Mouse (Mus musculus) bone marrow macrophage, adult 2 months (primary cell): ENCODE results near the gene Insrr. TPM values are rescaled to one million over a fixed set of nuclear protein-coding genes. Genes with fewer than 3 reads are reported as not detected.

Source experiments
- H3K27ac ChIP-seq: 2 replicates; pipeline ENCODE4 v1.5.1; 2012; ENCODE audit warnings: low read depth, low read length; ENCODE audit not compliant: insufficient read depth
- H3K4me1 ChIP-seq: 2 replicates; pipeline ENCODE4 v1.6.1; 2012; ENCODE audit warnings: low read length; ENCODE audit not compliant: control insufficient read depth, insufficient read depth
- H3K4me3 ChIP-seq: 2 replicates; pipeline ENCODE4 v1.5.1; 2012; ENCODE audit warnings: mild to moderate bottlenecking, low read length, moderate library complexity; ENCODE audit not compliant: insufficient read depth
- CTCF ChIP-seq: IDR thresholded peaks from 2 replicates; pipeline ENCODE4 v1.5.1; 2012; ENCODE audit warnings: low read depth, mild to moderate bottlenecking, low read length, moderate library complexity
- POLR2A ChIP-seq: IDR thresholded peaks from 2 replicates; pipeline ENCODE4 v1.6.1; 2012; ENCODE audit warnings: mild to moderate bottlenecking, low read depth, low read length, borderline replicate concordance
- polyA plus RNA-seq: library from polyadenylated mRNA; stranded (reverse); fragments of >200 nt; gene quantifications from 2 replicates; pipeline ENCODE4 v1.2.4, GENCODE M21; 2012; ENCODE audit not compliant: missing spikeins, insufficient read depth, insufficient read length

Insrr gene
- polyA plus RNA-seq, result not detected in 2 replicates

DNA sequence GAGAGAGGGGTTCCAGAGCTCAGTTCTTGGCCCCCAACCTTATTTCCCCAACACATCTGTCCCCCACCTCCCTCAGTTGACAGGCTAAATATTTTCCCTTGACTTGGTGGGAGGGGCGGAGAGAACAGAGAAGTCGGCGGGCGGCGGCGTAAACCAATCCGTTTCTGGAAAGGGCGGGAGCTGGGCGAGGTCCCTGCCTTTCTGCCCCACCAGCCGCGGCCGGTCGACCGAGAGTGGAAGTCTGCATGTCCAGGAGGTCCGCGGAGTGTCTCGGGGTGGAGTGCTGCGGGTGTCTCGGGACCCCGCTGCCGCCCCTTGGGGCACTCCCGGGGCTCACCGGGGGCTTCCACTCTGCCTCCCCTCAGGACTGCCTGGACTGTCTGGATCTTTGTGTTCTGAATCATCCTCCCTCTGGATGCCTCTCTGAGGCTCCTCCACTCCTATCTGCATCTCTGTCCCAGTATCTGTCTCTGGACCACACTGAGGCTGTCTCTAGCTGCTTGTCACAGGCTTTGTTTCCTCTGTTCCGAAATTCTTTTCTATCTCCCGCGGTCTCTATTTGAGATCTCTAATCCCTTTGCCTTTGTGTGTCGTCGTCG is at the start of gene Insrr:
TSS of gene Insrr (plus strand) at position 216 of the 599 bp plus-strand sequence.
- no peaks in the 10 kb centered on the region for H3K4me1 ChIP-seq
- H3K27ac ChIP-seq, result no peak within 1 kb of the TSS
- TF ChIP-seq CTCF (no peak), POLR2A (no peak)
- H3K4me3 ChIP-seq, result peak within 1 kb of the TSS; percentile 3; the same call in 1 of the 2 replicates

DNA sequence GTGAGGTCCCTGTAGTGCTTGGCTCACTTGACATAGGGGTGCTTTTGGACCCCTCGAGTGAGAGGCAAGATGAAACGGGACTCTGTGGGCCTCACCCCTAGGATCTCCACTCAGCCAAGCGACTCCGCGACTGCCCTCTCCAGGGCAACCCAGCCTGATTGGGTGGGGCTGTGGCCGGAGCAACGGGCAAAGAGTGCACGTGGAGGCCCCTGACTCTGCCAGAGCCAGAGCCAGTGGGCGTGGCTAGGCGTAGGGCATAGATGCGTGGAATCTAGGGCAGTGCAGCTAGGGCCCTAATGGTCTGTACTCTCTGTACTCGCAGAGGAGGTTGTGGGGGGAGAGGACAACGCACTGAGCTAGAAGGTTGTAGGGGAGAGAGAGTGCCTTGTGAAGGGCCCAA is 48.3 kb upstream of the Insrr start, which contains the start of gene Lrrc71:
TSS of gene Lrrc71 (minus strand) at position 195 of the 400 bp plus-strand sequence.
- no peak within 1 kb of the TSS for H3K4me3 ChIP-seq
- no peaks in the 10 kb centered on the region for H3K4me1 ChIP-seq
- TF ChIP-seq CTCF (no peak), POLR2A (no peak)
- no peak within 1 kb of the TSS for H3K27ac ChIP-seq

DNA sequence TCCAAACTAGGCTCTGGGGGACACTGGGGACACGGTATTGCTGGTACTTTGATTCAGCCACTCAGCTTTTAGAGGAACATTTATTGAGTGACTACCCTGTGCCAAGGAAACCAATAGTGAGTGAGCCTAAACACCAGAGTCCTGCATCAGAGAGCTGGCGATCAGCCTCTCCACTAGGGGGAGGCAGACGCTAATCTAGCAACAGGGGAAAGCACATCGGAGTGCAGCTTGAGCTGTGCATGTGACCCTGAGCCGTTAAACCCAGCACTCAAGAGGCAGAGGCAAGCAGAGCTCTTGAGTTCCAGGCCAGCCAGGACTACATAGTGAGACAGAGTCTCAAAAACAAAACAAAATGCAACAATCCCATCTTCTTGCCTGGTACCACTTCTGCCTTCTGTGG is 47.7 kb upstream of the Insrr start:
- Histone ChIP-seq H3K4me3 (no peak overlapping the region), H3K27ac (no peak overlapping the region), H3K4me1 (no peaks in the 10 kb centered on the region)
- TF ChIP-seq POLR2A, result no peak
- peak; percentile 27; the same call in 1 of the 2 replicates for TF ChIP-seq CTCF

DNA sequence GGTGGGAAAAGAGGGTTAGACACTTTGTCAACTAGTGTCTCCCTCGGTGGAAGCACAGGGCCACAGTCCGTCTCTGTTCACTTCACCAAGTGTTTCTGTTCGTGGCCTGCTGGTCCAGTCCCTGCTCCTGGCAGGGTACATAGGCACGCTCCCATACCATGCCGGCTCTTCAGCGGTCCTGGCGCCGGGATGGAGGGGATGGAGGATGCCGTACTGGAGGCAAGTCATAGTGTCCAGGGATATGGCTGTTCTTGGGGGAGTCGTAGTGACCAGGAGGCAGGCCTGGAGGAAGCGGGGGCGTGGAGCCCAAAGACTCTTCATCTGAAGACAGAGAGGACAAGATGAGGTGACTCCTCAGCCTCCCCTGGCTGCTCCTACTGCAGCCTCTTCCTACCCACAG is 46.8 kb upstream of the Insrr start:
- Histone ChIP-seq H3K4me3 (no peak overlapping the region), H3K4me1 (no peaks in the 10 kb centered on the region), H3K27ac (no peak overlapping the region)
- TF ChIP-seq CTCF (no peak), POLR2A (no peak)

DNA sequence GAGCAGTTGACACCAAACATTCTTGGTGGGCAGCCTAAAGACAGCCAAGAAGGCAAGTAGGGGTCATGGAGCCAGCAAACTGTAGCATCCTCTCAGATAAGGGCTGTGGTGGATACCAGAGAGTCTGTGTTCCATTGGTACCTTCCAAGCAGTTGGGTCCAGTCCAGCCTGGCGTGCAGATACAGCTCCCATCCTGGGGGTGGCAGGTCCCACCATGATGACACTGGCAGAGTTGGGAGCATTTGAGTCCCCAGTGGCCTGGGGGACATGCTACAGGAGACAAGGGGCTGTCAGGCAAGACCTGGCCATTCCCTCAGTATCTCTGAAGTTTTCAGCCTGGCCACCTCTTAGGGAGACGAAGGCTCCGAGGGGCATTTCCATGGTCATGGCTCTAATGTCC is 44.2 kb upstream of the Insrr start:
- TF ChIP-seq POLR2A (no peak), CTCF (no peak)
- Histone ChIP-seq H3K27ac (no peak overlapping the region), H3K4me3 (no peak overlapping the region), H3K4me1 (no peaks in the 10 kb centered on the region)

DNA sequence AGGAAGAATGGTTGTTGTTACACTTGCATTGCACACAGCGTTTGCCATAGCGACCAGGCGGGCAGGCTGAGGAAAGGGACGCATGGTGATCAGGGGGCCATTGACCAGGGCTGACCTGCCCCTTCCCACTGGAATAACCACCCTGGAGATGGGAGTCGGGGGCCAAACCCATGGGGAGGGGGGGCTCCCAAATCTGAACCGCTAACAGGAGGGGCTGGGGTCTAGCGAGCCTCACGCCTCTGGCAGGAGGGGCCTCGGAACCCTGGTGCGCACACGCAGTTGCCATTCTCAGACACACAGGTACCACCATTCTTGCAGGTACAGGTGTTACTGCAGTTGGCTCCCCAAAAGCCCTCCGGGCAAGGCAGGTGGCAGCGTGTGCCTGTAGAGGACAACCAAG is 42.9 kb upstream of the Insrr start:
- Histone ChIP-seq H3K27ac (no peak overlapping the region), H3K4me1 (no peaks in the 10 kb centered on the region), H3K4me3 (no peak overlapping the region)
- TF ChIP-seq CTCF (no peak), POLR2A (no peak)

DNA sequence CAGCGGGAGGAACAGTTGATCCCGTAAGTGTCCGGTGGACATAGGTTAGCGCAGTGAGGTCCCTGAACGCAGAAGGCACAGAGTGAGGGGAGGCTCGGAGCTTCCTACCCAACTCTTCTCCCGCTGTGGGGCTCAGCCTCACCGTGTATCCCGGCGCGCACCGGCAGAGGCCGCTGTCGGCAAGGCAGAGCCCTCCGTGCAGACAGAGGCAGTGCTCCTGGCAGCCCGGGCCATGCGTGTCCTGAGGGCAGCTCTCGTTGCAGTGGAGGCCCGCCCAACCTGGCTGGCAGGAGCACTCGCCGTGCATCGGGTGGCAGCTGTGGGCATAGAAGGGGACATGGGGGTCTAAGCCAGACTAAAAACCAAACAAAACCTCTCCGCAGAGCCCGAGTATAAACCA is 40.8 kb upstream of the Insrr start:
- Histone ChIP-seq H3K4me1 (no peaks in the 10 kb centered on the region), H3K27ac (no peak overlapping the region), H3K4me3 (no peak overlapping the region)
- TF ChIP-seq CTCF (peak; percentile 51; the same call in 1 of the 2 replicates), POLR2A (no peak)

DNA sequence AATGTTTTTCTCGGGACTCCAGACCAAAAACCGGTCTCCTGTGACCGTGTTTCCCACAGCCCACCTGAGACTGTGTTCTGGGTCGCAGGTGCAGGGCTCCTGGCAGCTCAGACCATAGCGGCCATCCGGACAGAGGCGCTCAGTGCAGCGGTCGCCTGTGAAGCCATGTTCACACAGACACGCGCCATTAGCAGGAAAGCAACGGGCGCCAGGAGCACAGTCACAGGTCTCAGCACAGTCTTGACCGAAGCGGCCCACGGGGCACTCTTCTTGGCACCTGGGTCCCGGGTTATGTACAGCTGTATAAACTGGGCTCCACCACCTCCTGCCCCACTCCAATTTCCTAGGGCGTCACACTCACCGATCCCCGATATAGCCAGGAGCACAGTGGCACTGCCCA is 40.3 kb upstream of the Insrr start:
- Histone ChIP-seq H3K4me3 (no peak overlapping the region), H3K27ac (no peak overlapping the region), H3K4me1 (no peaks in the 10 kb centered on the region)
- TF ChIP-seq POLR2A (no peak), CTCF (no peak)

DNA sequence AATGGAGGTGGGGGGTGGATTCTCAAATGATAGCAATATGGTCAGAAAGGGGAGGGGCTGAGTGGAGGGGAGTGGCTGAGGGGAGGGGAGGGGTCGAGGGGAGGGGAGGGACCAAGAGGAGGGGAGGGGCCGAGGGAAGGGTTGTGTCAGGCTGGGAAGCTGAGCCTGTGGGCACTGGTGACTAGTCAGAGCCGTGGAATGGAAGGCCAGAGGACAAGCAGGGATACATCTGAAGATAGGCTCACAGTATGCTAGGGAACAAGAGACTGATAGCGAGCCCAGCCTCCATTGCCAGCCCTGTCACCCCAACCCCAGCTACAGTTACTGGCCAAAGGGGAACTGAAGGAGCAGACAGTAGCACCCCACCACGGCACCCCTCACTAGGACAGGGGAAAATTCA is 38.1 kb upstream of the Insrr start:
- no peak for TF ChIP-seq CTCF
- TF ChIP-seq POLR2A, result no peak
- Histone ChIP-seq H3K4me1 (no peaks in the 10 kb centered on the region), H3K4me3 (no peak overlapping the region), H3K27ac (no peak overlapping the region)

DNA sequence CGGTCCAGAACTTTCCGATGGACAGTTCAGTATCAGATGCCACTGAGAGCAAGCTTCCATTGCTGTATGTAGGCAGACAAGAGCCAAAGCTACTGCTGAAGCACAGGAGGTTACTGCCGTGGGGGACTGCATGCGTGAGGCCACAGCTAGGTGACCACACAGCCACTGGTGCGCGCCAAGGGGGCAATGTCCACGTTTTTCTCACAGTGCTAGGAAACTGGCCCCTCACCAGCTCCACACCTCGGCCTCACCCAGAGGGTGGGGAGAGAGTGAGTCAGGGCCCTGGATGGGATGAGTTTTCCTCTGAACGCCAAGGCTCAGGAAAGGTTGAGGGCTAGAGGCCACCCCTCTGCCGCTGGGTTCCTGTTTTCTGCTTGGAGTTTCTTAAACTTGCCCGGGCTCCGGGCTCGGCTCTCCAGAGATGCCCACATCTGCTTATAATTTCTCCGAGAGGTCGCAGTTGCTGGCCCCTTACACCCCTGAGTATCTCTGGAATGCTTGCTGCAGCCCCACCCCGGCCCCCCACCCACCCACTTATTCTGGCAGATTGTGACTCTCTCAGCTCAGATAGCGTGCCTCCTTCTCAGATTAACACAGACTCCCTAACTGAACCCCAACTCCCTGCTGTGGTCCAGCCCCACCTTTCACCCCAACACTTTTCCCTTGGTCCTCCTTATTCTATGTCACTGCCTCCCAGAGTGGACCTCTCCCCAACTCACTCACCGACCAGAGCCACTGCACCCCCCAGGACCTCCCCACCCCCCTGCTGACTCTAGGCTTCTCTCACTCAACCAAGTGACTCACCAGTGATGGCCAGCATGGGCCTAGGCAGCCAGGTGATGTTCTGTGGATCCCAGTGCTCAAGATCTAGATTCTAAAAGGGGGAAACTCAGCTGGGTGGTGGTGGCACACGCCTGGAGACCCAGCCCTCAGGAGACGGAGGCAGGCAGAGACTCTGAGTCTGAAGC is 35.1 kb upstream of the Insrr start:
- Histone ChIP-seq H3K27ac (no peak overlapping the region), H3K4me1 (no peaks in the 10 kb centered on the region), H3K4me3 (no peak overlapping the region)
- TF ChIP-seq CTCF (no peak), POLR2A (no peak)
